Mouse (Mus musculus): ENCODE results near the gene Spata9.

Gene Spata9

DNA sequence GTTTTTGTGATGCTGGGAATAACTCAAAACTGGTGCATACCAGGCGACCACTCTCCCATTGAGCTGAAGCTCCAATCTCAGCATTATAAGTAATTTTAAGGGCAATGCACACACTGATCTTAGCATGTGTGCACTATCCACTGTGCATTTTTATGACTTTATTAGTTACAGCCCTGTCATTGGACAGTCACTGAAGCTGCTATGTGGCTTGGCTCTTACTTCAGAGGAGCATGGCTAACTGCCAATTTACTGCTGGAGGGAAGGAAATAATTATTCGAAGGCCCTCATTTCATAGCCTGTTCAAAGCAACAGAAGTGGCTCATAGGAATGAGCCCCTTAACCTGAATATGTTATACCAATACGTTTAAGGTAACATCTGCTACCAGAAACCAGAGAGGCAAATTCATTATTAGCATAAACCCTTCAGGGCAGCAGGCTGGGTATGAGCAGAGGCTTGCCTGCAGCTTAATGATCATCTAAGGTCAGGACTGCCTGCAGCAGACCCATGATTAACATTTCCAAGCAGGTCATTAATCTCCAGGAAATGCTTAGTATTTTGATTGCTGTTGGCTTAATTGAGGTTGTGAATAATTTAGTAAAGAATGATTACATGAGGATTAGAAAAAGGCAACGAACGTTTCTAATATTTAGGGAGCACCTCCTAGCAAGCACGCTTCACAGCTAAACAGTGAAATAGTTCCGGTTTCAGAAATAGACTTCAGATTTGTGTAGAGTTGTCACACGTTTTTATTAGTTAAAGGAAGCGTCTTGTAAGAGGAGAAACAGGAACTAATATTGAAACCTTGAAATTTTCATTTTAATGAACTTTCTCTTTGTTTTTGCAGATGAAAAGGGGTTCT is 25.4 kb downstream of the Spata9 start:
- peak; percentile 20 for DNase-seq (ENCODE audit: low spot score)

GRCm38 (mm10) chr13:76003272-76003671 is 36.3 kb downstream of the Spata9 start:
- DNase-seq (ENCODE audit: low spot score): no peak

DNA sequence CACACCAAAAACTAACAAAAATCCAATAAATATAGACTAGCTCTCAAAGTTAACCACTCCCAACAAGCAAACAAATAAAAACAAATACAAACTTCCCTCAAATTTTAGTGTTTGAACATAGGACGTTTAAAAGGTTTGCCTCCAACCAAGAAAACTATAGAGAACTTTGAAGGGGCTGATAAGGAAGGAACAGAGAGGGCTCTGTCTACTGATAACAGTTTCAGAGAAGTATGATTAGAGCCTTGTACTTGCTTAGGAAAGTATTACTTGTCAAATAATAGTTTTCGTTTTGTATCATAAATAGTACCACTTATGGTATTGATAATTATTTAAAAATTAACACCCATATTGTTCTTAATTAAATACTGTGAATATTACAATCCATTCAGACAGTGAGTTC is 47.6 kb downstream of the Spata9 start:
- DNase-seq (ENCODE audit: low spot score): no peak

DNA sequence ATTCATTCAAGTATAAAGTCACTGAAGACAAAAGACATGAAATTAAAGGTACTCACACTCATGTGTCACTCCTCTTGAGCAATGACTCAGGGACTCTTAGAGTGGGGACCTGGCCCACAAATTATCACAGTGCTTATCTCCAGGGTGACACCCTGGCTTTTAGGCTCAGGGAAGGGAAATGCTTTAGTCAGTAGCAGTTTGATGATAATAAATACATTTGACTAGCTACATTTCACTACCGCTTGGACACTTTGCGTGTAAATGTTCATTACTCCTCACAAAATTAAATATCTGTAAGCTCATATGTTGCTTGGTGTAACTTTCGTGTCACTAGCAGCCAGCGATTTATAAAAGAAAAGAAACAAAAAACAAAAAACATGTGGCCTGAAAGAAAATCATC is 50.5 kb downstream of the Spata9 start:
- DNase-seq (ENCODE audit: low spot score): peak; percentile 23

DNA sequence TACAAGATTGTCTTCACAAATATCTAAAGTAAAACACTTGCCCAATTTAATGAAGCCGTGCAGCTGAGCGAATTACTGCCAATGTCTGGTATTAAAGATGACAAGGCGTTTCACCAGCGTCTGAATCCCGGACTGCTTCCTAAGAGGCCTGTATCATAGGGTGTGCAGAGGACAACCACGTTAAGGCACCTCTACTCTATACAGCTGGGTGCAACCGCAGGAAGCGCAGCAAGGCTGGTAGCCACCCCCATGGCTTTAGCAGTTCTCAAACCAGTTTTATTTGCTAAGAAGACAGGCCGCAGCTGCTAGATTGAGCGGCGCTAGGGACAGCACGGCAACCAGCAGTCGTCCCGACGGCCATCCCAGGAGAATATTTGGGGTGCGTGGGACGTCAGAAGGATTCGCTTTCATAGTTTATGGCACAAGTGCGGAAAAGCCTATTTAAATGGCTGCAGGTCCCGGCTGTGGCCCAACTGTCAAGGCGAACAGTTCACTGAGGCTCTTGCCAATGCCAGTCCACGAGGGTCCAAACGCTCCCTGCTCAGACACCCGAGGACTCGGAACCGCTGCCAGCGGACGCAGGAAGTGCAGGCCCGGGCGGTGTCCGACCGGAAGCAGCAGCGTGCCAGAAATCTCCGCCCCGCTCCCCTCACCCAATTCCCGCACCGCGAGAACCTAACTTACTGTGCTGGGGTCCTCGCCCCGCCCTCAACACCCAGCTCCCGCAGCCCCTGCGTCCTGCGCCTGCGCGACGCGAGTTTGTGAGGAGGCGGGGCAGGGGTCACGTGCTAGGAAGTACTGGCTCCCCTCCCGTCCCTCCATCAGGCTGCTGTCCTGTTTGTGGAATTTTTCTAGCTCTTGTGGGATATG is 51.3 kb downstream of the Spata9 start, which contains the start of gene Rfesd:
Gene Rfesd, minus strand, starts transcription at position 746 of the 870 bp plus-strand sequence.
- DNase-seq (ENCODE audit: low spot score): peak; percentile 98

GRCm38 (mm10) chr13:76018844-76019400 is 52.0 kb downstream of the Spata9 start:
- peak; percentile 13 for DNase-seq (ENCODE audit: low spot score)

DNA sequence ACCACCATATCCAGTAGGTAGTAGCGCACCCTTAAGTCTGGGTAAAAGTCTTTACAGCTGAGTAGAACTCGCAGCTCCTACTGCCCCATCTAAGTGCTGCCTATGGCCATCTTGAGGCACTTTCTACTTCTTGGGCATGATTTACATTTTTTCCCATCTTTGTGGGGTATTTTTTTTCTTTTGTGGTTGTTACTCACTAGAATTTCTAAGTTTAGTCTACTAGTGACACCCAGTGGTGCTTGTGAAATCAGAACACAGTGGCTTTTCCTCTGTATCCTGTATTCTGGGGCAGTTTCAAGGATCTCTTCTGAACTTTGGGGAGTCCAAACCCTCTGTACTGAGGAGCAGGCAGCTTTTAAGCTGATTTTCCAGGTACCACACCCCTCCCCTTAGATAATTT is 54.8 kb downstream of the Spata9 start:
- peak; percentile 9 for DNase-seq (ENCODE audit: low spot score)

DNA sequence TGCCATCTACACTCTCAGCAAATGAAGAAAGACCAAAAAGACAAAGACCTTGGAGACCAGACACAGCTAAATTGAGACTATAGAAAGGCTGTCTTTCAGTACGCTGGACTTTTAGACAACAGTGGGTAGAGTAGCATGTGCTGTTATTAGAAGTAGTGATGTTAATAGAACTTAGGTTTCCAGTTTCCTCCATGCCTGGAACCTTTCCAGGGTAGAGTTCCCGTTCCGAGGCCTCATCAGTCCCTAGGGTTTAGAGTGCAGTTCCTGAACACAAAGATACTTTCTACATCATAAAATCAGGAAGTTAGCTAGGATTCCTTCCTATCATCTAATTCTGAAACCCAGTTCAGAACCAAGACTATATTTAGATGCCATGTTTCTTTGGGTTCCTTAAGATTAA is 57.6 kb downstream of the Spata9 start:
- no peak for DNase-seq (ENCODE audit: low spot score)

GRCm38 (mm10) chr13:76042455-76042854 is 75.5 kb downstream of the Spata9 start:
- DNase-seq (ENCODE audit: low spot score): no peak

GRCm38 (mm10) chr13:76044971-76045370 is 78.0 kb downstream of the Spata9 start:
- no peak for DNase-seq (ENCODE audit: low spot score)

Data from MN1 (cell line).